Mouse (Mus musculus) embryonic fibroblast, embryonic 13.5 days (primary cell): ENCODE measurements around the gene Nhs.

Experiments used
- CTCF ChIP-seq: IDR thresholded peaks from 2 replicates; pipeline ENCODE4 v1.5.1; 2011; ENCODE audit warnings: mild to moderate bottlenecking, control low read depth, low read length, moderate library complexity, borderline replicate concordance; ENCODE audit not compliant: insufficient read depth
- POLR2A ChIP-seq: IDR thresholded peaks from 2 replicates; pipeline ENCODE4 v1.6.1; 2011; ENCODE audit warnings: low read depth, mild to moderate bottlenecking, control low read depth, low read length, moderate library complexity

DNA sequence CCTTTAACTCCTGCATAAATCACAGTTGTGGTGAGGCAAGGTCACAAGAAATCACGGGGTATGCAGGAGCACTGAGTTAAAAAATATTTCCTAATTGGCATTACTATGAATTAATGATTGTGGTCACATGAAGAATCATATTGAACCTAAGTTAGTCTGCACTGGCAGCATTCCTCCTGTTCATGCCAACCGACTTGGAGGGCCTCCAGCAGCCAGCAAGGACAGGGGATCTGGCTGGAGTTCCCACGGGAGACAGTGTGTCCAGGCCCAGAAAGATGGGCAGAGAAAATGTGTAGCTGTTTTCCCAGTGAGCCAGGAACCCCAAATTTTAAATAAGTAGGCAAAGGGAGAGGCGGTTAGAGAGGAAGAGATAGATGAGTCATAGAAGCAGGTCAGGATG lies 249.6 kb downstream of the Nhs start:
- TF ChIP-seq CTCF (no peak), POLR2A (no peak)
